Mouse (Mus musculus): ENCODE results near the gene Pitpnb. TPM values are rescaled to one million over a fixed set of nuclear protein-coding genes. Genes with fewer than 3 reads are reported as not detected.

Gene Pitpnb
- total and polyA plus RNA-seq, 3 experiments: 14.9 to 85.7 (median 16.2) TPM

DNA sequence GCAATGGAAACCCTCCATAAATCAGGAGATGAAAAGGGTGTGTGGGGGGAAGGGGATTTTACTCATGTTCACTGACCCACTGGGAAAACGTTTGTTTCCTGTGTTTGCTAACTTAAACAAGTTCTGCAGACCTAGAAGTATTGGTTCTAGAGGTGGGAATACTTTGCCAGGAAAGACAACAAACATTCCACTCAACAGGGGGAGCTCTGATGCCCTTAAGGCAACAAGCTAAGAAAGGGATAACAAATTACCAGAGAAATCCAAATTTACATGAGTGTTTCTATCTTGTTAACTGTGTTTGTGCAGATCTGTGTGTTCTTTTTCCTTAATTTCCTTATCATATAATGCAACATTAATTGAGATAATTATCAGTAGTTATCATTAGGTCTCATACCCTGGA, 4.8 kb upstream of the Pitpnb start:
- Histone ChIP-seq H3K27me3 (replicated peaks) (peaks cover 3% of the 10 kb centered on the region), H3K79me2 (replicated peaks; ENCODE audit: control insufficient read depth, extremely low read depth, insufficient read depth, poor library complexity, severe bottlenecking) (peaks cover 2% of the 10 kb centered on the region), H3K27ac (ENCODE audit: insufficient read depth, low read depth) (no peak overlapping the region), H3K4me2 (ENCODE audit: insufficient read depth, low read depth, poor library complexity, severe bottlenecking) (no peak overlapping the region), H3K9ac (ENCODE audit: insufficient read depth, low read depth) (no peak overlapping the region), H3K9me3 (replicated peaks; ENCODE audit: low read length) (no peaks in the 10 kb centered on the region), H3K4me3 (replicated peaks in 1 of 3; ENCODE audit: low read depth in 2 of 3, low read length in 2 of 3, poor library complexity in 1 of 3) (no peak overlapping the region), H3K4me1 (ENCODE audit: control insufficient read depth in 1 of 2, insufficient read depth in 2 of 2) (peaks cover 0 to 2% of the 10 kb centered on the region in 2 experiments; a peak in 1 of 4 replicates), H3K36me3 (replicated peaks in 1 of 2; ENCODE audit: control insufficient read depth in 1 of 2, insufficient read depth in 1 of 2, low read length in 1 of 2) (no peaks in the 10 kb centered on the region)
- in situ Hi-C loops (cut with MboI; ENCODE audit: low pct_ligation_motif_present, low pct_unique_long_range_greater_than_20kb, low sequenced_read_pairs): no loop called here
- no peak for DNase-seq (ENCODE audit: extremely low read depth)
- TF ChIP-seq CHD1 (IDR thresholded peaks at IDR 0.05; ENCODE audit: low read depth, low read length) (no peak), EP300 (IDR thresholded peaks at IDR 0.05; ENCODE audit: low read length) (no peak), KAT2A (IDR thresholded peaks at IDR 0.05; ENCODE audit: insufficient replicate concordance, low read length) (no peak), NRF1 (IDR thresholded peaks at IDR 0.05; ENCODE audit: low read depth, low read length) (no peak), MXI1 (IDR thresholded peaks at IDR 0.05; ENCODE audit: low read depth, low read length) (no peak), MEF2A (IDR thresholded peaks at IDR 0.05; ENCODE audit: borderline replicate concordance, low read depth, low read length) (no peak), ELF1 (IDR thresholded peaks at IDR 0.05; ENCODE audit: low read depth, low read length) (no peak), MAX (IDR thresholded peaks at IDR 0.05; ENCODE audit: low read length) (no peak), NELFE (IDR thresholded peaks at IDR 0.05; ENCODE audit: low read depth, low read length) (no peak), ZC3H11A (IDR thresholded peaks at IDR 0.05; ENCODE audit: low read depth, low read length) (no peak), POLR2A (IDR thresholded peaks at IDR 0.05; ENCODE audit: low read depth, low read length) (no peak), IRF4 (IDR thresholded peaks at IDR 0.05; ENCODE audit: low read depth, low read length) (no peak), MAZ (IDR thresholded peaks at IDR 0.05; ENCODE audit: low read depth, low read length) (no peak), RCOR1 (conservative IDR thresholded peaks at IDR 0.05; ENCODE audit: low read depth, low read length) (no peak), JUN (IDR thresholded peaks at IDR 0.05; ENCODE audit: insufficient read depth, low read depth, low read length) (no peak), USF1 (IDR thresholded peaks at IDR 0.05; ENCODE audit: low read depth, low read length) (no peak), UBTF (IDR thresholded peaks at IDR 0.05; ENCODE audit: low read depth, low read length) (no peak), HCFC1 (IDR thresholded peaks at IDR 0.05; ENCODE audit: low read depth, low read length) (no peak), PAX5 (IDR thresholded peaks at IDR 0.05; ENCODE audit: low read length) (no peak)
- dilution Hi-C loops (cut with MboI; ENCODE audit: extremely low pct_ligation_motif_present, extremely low pct_unique_long_range_greater_than_20kb, low sequenced_read_pairs): no loop called here

DNA sequence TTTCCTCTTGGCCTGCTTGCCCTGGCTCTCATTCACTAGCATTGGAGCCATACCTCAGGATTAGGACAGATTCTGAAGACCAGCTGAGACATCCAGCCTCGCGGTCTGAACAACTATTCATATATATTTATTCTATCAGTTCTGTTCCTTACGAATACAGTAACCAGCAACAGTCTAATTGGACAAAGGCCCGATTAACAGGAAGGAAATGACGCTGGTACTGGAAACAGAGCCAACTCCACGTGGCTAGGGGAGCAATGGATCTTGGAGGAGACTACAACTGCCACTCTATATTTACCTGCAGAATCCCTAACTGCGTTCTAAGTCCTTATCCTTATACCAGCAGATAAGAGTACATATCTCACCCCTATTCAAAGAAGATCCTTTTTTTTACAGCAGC, 3.1 kb upstream of the Pitpnb start:
- H3K27ac ChIP-seq (ENCODE audit: insufficient read depth, low read depth): no peak overlapping the region
- no peaks in the 10 kb centered on the region for H3K9me3 ChIP-seq (replicated peaks; ENCODE audit: low read length)
- TF ChIP-seq BHLHE40 (IDR thresholded peaks at IDR 0.05; ENCODE audit: low read depth, low read length) (no peak), RCOR1 (conservative IDR thresholded peaks at IDR 0.05; ENCODE audit: low read depth, low read length) (no peak), NELFE (IDR thresholded peaks at IDR 0.05; ENCODE audit: low read depth, low read length) (no peak), CTCF (conservative IDR thresholded peaks at IDR 0.05 in 1 of 2, IDR thresholded peaks at IDR 0.05 in 1 of 2; ENCODE audit: low read depth in 2 of 2, low read length in 2 of 2) (no peak), SMC3 (IDR thresholded peaks at IDR 0.05; ENCODE audit: low read depth, low read length) (no peak), HCFC1 (IDR thresholded peaks at IDR 0.05; ENCODE audit: low read depth, low read length) (no peak), ZC3H11A (IDR thresholded peaks at IDR 0.05; ENCODE audit: low read depth, low read length) (no peak), JUN (IDR thresholded peaks at IDR 0.05; ENCODE audit: insufficient read depth, low read depth, low read length) (no peak), POLR2AphosphoS2 (IDR thresholded peaks at IDR 0.05; ENCODE audit: low read depth, low read length) (no peak), USF2 (conservative IDR thresholded peaks at IDR 0.05; ENCODE audit: low read depth, low read length) (no peak), IRF4 (IDR thresholded peaks at IDR 0.05; ENCODE audit: low read depth, low read length) (no peak), GABPA (IDR thresholded peaks at IDR 0.05; ENCODE audit: insufficient replicate concordance, low read depth, low read length) (no peak)

More for the DNA sequence above, 3.1 kb upstream of the Pitpnb start:
- in situ Hi-C loops (cut with MboI; ENCODE audit: low pct_ligation_motif_present, low pct_unique_long_range_greater_than_20kb, low sequenced_read_pairs): no loop called here
- Histone ChIP-seq H3K9ac (ENCODE audit: insufficient read depth, low read depth) (no peak overlapping the region), H3K4me2 (ENCODE audit: insufficient read depth, low read depth, poor library complexity, severe bottlenecking) (no peak overlapping the region), H3K27me3 (replicated peaks) (peaks cover 3% of the 10 kb centered on the region), H3K36me3 (replicated peaks in 1 of 2; ENCODE audit: control insufficient read depth in 1 of 2, insufficient read depth in 1 of 2, low read length in 1 of 2) (no peaks in the 10 kb centered on the region), H3K4me1 (ENCODE audit: control insufficient read depth in 1 of 2, insufficient read depth in 2 of 2) (peaks cover 0 to 10% of the 10 kb centered on the region in 2 experiments; a peak in 2 of 4 replicates), H3K79me2 (replicated peaks; ENCODE audit: control insufficient read depth, extremely low read depth, insufficient read depth, poor library complexity, severe bottlenecking) (peaks cover 18% of the 10 kb centered on the region), H3K4me3 (replicated peaks in 1 of 3; ENCODE audit: low read depth in 2 of 3, low read length in 2 of 3, poor library complexity in 1 of 3) (no peak overlapping the region)
- dilution Hi-C loops (cut with MboI; ENCODE audit: extremely low pct_ligation_motif_present, extremely low pct_unique_long_range_greater_than_20kb, low sequenced_read_pairs): no loop called here
- DNase-seq (ENCODE audit: extremely low read depth): no peak
